Mouse (Mus musculus): ENCODE data around the gene Gm44973.

DNA sequence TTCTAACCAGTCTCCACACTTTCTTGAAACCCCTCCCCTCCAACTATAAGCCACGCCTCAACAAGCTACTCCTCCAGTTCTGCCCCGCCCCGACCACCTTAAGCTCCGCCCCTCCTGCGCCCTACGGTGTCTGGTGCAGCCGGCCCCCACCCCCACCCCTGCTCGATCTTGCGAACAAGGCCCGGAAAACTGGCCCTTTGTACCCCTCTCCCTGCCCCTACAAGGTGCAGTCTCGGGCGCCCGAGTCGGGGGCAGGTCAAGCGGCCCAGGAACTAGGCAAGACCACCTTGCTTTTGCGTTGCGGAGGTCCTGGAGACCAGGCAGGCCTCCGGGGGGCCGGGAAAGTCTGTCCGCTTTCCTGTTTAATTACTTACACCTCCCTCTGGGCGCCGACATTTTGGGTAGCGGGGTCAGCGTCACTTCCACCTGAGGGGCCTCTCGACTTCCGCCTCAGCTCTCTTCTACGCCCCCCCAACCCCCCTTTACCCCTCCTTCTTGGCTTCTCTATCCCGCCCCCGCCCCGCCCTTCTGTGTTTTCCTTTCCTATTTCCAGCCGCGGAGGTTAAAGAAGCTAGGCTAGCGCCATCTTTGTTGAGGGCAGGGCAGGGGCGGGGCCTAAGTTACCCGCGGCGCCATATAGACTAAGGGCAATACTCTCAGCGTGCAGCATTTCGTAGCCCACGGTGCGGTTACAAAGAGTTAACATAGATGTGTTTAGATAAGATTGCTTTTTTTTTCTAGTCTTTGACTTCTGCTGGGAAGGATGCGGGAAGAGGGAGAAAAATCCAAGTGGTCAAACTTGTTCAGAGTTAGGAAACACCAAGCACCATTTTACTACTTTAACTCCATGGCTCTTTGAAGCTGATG lies 812 bp upstream of the Gm44973 start, which contains the start of the genes Zfp524 and Fiz1:
- TF ChIP-seq CTCF (IDR thresholded peaks at IDR 0.05; ENCODE audit: low read depth) (no peak), EP300 (IDR thresholded peaks at IDR 0.05; ENCODE audit: low read depth) (no peak)
